Mouse (Mus musculus) cerebellum, postnatal 25 days (tissue): ENCODE measurements around the gene Zswim3.
"Not testable (repeated sequence)": the region's sequence is repeated elsewhere in the genome, so short reads cannot be mapped to it uniquely, and the experiment has no call there.

Experiments used
- DNase-seq, 2 experiments: peaks; one replicate each; pipeline ENCODE4 v3.0.0; 2021; ENCODE audit warnings: mixed read lengths in 2 of 2

Gene Zswim3

DNA sequence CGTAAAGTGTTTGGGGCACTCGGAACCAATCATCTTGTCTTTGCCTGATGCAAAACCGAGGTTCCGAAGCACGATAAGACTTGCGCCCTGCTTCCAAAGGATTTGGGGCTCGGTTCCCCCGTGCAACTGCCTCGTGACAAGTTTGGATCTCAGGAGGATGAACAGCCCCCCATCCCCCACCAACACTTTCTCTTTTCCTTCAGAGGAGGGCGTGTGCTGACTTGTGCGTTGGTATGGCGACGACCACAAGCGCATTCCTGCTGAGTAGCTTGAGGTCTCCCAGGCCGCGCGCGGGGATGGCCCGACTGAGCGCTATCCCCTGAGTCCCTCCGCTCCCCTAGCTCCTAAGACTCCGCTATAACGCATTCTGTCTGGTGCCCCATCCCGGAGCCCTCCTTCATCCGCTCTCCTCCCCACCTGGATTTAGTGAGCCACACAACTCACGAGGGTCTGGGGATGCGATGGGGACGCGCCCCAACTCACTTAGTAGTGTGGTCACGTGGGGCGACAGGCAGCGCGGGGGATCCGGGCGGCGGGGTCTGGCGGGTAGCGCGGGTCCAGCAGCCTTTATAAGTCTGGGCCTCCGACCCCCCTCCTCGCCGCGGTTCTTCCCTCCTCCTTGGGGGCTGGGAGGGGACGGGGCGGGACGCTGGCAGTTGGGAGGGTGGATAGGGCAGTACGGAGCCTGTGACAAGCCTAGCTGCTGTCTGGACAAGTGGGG, 52.4 kb downstream of the Zswim3 start, which contains the start of gene Pltp:
Gene Pltp (minus strand): TSS at position 611 of the 721 bp plus-strand sequence.
- peak in 1 of 2 experiments; percentile 53 for DNase-seq

DNA sequence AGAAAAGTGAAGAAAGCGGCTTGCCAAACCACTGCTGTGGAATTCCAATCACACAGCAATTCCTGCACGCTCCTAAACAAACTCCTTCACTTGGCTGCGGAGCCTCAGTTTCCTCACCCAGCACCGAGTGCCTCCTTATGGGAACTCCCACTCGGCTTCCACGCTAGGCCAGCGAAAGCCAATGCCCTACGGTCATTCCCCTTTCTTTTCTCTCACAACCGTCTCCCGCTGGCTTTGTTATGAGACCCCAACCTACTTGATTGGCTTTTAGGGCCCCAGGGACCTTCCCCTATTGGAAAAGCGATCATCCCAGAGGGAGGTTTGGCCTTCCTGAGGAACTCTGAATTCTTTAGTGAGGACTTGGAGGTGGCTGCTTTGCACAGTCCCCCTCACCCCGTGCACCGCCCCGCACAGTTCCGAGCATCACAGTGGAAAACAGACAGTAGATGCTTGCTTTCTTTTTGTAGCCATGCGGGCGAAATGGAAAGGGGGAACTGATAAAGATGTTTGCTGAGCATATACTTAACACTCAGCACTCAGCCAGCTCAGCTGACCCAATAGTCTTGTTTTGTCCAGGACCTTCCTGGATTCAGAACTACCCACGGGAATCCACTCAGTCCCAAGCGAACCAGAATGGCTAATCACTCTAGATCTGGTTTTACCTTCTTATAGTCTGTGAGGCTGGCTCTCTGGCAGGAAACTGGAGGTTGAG, 53.1 kb downstream of the Zswim3 start:
- no peak for DNase-seq

DNA sequence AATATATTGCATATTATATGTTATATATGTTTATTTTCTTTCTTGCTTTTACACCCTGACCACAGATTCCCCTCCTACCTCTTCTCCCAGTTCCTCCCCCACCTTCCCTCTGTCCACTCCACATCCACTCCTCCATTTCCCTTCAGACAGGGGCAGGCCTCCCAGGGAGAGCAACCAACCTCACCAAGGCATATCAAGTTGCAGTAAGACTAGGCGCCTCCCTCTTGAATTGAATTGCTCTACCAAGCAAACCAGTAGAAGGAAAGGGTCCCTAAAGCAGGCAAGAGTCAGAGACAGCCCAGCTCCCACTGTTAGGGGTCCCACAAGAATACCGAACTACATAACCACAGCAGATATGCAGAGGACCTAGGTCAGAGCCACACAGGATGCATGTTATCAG, 54.3 kb downstream of the Zswim3 start:
- no peak for DNase-seq

DNA sequence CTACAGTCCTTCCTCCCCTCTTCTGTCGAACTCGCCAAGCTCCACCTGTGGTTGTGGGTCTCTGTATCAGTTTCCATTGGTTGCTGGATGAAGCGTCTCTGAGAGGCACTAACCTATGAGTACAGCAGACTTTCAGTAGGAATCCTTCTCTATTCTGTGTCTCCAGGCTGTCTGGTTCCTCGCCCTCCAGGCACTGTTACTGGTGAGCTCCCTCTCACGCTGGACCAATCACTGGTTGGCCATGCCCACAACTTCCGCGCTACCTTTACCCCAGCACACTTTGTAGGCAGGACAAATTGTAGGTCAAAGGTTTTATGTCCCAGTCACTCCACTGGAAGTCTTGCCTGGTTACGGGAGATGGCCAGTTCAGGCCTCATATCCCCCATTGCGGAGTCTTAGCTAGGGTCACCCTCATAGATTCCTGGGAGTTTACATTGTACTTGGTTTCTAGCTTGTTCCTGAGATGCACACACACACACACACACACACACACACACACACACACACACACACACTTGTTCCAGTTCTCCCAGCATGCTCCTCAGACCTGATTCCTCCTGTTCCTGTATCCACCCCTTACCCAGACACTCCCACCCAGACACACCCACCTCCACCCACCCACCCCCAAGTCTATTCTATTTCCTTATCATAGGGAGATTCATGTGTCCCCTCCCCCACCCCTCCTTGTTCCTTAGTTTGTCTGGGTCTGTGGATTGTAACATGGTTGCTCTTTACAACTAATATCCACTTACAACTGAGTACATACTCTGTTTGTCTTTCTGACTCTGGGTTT, 54.9 kb downstream of the Zswim3 start:
- DNase-seq: no peak

DNA sequence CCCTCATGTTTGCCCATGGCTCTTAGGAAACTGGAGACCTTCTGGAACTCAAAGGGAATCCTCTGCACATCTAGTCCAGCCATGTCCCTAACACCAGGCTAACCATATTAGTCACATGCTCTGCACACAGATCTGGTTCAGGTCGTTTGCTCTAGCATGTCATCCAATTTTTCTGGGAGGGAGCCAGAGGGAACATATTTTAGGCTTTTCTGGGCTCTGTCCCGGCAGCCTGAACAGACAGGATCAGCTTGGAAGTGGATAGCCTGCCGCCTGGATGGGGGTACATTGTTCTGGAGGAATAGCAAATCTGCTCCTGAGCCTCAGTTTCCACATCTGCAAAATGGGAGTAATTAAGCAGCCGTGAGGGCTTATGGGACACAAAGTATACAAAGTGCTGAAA, 56.2 kb downstream of the Zswim3 start:
- DNase-seq: no peak

DNA sequence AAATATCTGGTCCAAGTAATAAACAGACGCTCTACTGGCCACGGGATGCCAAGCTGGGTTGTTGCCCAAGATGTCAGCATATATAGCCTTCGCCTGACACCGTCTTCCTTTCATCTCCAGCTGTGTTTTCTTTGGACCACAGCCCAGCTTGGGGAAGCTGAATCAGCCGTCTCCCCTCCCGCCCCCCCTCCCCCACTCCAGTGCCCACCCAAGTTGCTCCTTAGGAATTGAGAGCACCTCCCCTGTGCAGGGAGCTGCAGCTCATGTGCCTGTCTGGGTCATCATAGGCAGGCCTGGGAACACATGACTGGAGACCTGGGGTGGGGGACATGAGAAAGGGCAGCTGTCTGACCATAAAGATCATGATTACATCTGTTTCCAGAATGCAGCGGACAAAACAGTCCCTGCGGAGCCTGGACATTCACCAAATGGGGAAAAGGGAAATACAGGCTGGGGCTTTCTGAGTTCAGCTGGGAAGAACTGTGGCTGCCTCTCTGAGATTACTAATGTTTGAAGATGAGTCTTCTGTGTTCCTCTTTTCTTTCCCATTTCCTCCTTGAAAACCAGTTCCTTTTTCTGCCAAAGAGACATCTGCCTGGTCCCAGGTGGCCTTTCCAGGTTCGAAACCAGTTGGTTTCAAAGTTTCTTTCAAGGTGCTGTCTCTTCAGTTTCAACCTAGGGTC, 57.4 kb downstream of the Zswim3 start:
- no peak for DNase-seq

DNA sequence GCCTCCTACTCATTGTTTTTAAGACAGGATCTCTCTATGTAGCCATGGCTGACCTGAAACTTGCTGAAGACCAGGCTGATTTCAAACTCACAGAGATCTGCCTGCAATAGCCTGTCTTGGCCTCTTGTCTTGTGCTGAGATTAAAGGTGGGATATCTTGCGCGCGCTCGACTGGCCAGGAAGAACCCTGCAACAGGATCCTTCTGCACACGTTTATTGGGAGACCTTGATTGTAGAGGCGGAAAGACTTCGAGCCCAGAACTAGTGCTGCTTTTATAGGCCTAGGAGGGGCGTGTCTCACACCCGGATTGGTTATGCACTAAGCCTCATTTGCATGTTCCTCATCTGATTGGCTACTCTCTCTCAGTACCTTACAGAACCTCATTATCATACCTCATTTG, 58.5 kb downstream of the Zswim3 start:
- DNase-seq: not testable (repeated sequence)

DNA sequence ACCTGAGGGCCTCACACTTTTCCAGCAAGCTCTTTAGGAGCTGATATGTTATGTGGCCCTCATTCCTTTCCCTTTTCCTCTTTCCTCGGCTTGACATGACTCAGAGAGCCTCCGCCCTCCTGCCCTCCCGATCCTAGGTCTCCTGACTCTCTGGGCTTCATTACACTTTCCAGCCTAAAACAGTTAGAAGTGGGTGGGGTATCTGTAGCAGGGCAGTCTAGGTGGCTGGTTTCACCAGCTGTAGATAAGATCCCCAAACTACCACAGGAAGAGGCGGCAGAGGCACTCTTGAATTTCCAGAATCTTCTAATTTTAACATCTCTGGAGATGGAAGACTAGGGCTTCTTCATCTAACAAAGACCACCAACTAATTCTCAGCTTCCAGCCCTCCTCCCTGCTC, 59.7 kb downstream of the Zswim3 start:
- no peak for DNase-seq

DNA sequence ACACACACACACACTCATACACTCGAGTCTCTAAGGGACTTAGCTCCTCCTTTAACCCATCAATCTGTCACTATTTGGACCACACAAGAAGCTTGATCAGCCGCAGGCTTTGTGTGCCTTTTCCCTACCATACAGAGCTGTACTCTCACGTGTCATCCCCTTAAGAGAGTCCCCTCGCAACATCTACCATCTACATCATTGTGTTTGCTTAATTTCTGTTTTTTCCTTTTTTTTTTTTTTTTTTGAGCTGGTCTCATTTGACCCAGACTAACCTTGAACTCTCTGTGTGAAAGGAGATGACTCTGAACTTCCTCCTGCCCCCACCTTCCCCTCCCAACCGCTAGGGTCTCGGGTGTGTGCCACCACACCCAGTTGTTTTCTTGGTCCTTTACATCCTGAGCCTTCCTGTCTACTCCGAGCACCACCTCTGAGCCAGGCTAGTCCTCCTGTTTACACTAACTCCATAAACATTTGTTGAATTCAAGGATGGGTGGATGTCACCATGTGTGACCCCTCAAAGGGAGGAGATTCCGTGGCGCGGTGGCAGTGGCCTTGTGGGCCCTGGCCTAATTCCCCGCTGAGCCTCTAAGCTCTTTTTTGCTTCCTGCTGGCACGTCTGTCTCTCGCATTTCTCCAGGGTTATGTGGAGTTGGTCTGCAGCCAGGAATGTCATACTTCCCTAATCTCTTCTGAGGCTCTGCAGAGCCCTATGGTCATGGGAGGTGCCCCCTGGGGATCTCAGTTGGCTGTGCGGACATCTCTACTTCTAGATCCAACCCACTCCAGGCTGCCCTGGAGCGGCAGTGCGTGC, 62.0 kb downstream of the Zswim3 start:
- DNase-seq: no peak

DNA sequence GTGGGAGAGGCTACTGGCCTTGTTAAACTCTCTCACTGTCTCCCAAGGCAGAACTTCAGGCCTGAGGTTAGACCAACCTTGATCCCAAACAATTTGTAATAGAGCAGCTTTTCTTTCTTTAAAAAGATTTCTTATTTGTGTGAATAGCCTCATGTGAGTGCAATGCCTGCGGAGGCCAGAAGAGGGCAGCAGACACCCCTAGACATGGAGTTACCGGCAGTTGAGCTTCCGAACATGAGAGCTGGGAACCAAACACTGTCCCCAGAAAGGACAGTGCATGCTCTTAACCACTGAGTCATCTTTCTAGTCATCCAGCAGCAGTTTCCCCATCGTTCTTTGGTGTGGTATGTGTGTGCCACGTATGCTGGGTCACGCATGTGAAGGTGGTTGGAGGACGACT, 62.7 kb downstream of the Zswim3 start:
- no peak for DNase-seq

DNA sequence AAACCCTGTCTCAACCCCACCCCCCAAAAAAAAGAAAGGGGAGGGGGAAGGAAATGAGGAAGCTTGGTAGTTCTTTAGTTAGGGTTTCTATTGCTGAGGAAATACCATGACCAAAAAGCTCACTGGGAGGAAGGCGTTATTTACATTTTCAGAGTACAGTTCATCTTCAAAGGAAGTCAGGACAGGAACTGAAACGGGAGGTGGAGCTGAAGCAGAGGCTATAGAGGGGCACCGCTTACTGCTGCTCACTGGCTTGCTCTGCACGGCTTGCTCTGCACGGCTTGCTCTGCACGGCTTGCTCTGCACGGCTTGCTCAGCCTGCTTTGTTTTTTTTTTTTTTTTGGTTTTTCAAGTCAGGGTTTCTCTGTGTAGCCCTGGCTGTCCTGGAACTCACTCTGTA, 63.6 kb downstream of the Zswim3 start:
- no peak for DNase-seq
